Comparison of ENCODE assay signal across 20 mouse cellular contexts in genomic region chrX:109133500-109133899, GRCm38 (mm10).
"Had no signal": no experiment of that assay in that cellular context is flagged by ENCODE, and none has a peak within 500 bp of the region (broad histone marks: within the 10 kb centered on the region; RNA-seq: fewer than 3 reads in every experiment).

No protein-coding gene starts in this region.

- H3K4me1 ChIP-seq: liver, embryonic 13.5 days; midbrain, embryonic 12.5 days; neural tube, embryonic 12.5 days; neural tube, embryonic 15.5 days had no signal

- H3K9me3 ChIP-seq: liver, embryonic 13.5 days; midbrain, embryonic 12.5 days; neural tube, embryonic 12.5 days; neural tube, embryonic 15.5 days had no signal

- H3K27me3 ChIP-seq: liver, embryonic 13.5 days; midbrain, embryonic 12.5 days; neural tube, embryonic 12.5 days; neural tube, embryonic 15.5 days had no signal

- H3K27ac ChIP-seq: kidney, postnatal 0 days; left cerebral cortex, adult 2 months; liver, embryonic 13.5 days; macrophage; midbrain, embryonic 12.5 days; neural tube, embryonic 12.5 days; neural tube, embryonic 15.5 days; stomach, postnatal 0 days had no signal

- H3K9ac ChIP-seq: liver, embryonic 13.5 days; lung, embryonic 14.5 days; midbrain, embryonic 12.5 days; neural tube, embryonic 12.5 days; neural tube, embryonic 15.5 days had no signal

- H3K4me2 ChIP-seq: liver, embryonic 13.5 days; lung, embryonic 14.5 days; midbrain, embryonic 12.5 days; neural tube, embryonic 12.5 days; neural tube, embryonic 15.5 days had no signal

- DNase-seq: kidney, adult 11 months; kidney, adult 9 months; kidney, postnatal 25 days; layer of hippocampus, postnatal 36 days; liver, embryonic 13.5 days; lung, embryonic 14.5 days; lung, postnatal 14 days; right cerebral cortex, adult 18-20 months; right cerebral cortex, postnatal 14 days; right cerebral cortex, postnatal 4 days; thymus, adult 2 months; thymus, postnatal 14 days; thymus, postnatal 4 days had no signal

- H3K4me3 ChIP-seq: left cerebral cortex, adult 2 months; liver, embryonic 13.5 days; midbrain, embryonic 12.5 days; neural tube, embryonic 12.5 days; neural tube, embryonic 15.5 days had no signal

- H3K36me3 ChIP-seq: liver, embryonic 13.5 days; midbrain, embryonic 12.5 days; neural tube, embryonic 12.5 days; neural tube, embryonic 15.5 days had no signal
